Mouse (Mus musculus): ENCODE measurements around the gene Mrc2.

DNA sequence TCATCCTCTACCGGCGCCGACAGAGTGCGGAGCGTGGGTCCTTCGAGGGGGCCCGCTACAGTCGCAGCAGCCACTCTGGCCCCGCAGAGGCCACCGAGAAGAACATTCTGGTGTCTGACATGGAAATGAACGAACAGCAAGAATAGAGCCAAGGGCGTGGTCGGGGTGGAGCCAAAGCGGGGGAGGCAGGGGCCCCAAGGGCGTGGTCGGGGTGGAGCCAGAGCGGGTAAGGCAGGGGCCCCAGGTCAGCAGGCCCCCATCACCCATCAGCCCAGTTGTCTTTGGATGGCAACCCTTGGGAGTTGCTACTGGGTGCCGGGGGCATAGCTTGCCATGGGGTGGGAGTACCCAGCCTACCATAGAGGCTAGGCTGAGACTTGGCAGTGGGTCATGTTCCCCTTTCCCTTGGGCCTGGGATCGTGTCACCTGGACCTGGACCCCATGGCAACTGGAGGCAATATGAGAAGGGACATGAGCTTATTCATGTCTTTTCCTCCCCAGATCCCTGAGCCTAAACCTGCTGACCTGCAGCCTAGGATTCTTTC lies 57.4 kb downstream of the Mrc2 start:
- TF ChIP-seq CTCF (IDR thresholded peaks at IDR 0.05; ENCODE audit: low read depth): no peak
- no peak for TF ChIP-seq EP300 (IDR thresholded peaks at IDR 0.05; ENCODE audit: low read depth)

Data from liver, postnatal 0 days (tissue).